Mouse (Mus musculus) lung, embryonic 16.5 days (tissue): ENCODE data around the gene Pitpnm2. TPM values are rescaled to one million over a fixed set of nuclear protein-coding genes. Genes with fewer than 3 reads are reported as not detected.

ENCODE experiments used
- ATAC-seq: fragments of 200-750 bp; cut with Nextera tagmentation; 2 replicates; pipeline ENCODE4 v1.8.0; 2017; ENCODE audit warnings: low read depth, mild to moderate bottlenecking, moderate library complexity
- H3K27ac ChIP-seq: fragments of 300-500 bp; sonication (generic); 2 replicates; pipeline ENCODE4 v1.5.1; 2014; ENCODE audit warnings: mild to moderate bottlenecking, control low read depth, low read length
- H3K27me3 ChIP-seq: fragments of 300-500 bp; sonication (generic); 2 replicates; pipeline ENCODE4 v1.6.1; 2014; ENCODE audit warnings: low read depth, low read length, mixed read lengths; ENCODE audit not compliant: control insufficient read depth, insufficient read depth
- H3K36me3 ChIP-seq: fragments of 300-500 bp; sonication (generic); 2 replicates; pipeline ENCODE4 v1.6.1; 2014; ENCODE audit warnings: low read length; ENCODE audit not compliant: control insufficient read depth, insufficient read depth
- H3K4me1 ChIP-seq: fragments of 300-500 bp; sonication (generic); replicated peaks from 2 replicates; pipeline ENCODE4 v1.6.1; 2014; ENCODE audit warnings: low read length, mixed read lengths; ENCODE audit not compliant: control insufficient read depth, insufficient read depth
- H3K4me2 ChIP-seq: fragments of 300-500 bp; sonication (generic); 2 replicates; pipeline ENCODE4 v1.6.1; 2014; ENCODE audit warnings: low read depth, low read length, control low read depth
- H3K4me3 ChIP-seq: fragments of 300-500 bp; sonication (generic); 2 replicates; pipeline ENCODE4 v1.5.1; 2014; ENCODE audit warnings: mild to moderate bottlenecking, low read length, control low read depth
- H3K9ac ChIP-seq: fragments of 300-500 bp; sonication (generic); 2 replicates; pipeline ENCODE4 v1.6.1; 2014; ENCODE audit warnings: low read length, control low read depth
- H3K9me3 ChIP-seq: fragments of 300-500 bp; sonication (generic); 2 replicates; pipeline ENCODE4 v1.6.1; 2016; ENCODE audit warnings: low read length; ENCODE audit not compliant: control insufficient read depth
- WGBS: fragments of 180-500 bp; shearing (Covaris S2); extraction: QIAGEN DNeasy Blood & Tissue Kit; methylation state at CpG from one replicate; pipeline ENCODE4 v1.1.7; 2014; 5-methylcytosine and 5-hydroxymethylcytosine counted together
- polyA plus RNA-seq: library from polyadenylated mRNA; unstranded; fragments of >200 nt; fragmentation: Nextera tagmentation; extraction: Ambion mirVana; gene quantifications from 2 replicates; pipeline ENCODE4 v1.2.1, GENCODE M21; 2015

The Pitpnm2 gene
- polyA plus RNA-seq, 1 experiment from 2014 or later: 6.6 TPM

DNA sequence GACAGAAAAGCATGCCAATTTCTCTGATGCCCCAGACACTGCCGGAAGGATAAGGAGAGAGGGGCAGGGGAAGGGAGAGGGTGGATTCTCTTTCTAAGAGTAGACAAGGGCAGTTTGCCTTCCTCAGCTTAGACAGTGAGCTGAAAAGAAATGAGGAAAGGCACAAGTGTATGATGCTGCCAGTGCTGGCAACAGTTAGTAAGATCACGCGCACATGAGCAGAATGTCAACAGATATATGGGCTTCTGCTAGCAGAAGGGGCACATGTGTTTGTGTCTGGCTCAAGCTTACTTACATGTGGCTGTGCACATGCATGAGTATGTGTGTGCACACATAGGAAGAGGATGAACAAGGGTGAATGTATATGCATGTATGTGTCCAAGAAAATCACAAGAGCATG is 65.4 kb downstream of the Pitpnm2 start:
- H3K27me3 ChIP-seq: no peaks in the 10 kb centered on the region
- H3K9ac ChIP-seq: no peak overlapping the region
- WGBS: 70% methylated on average over 3 of the region's 3 CpGs
- no peaks in the 10 kb centered on the region for H3K36me3 ChIP-seq
- no peaks in the 10 kb centered on the region for H3K9me3 ChIP-seq
- no peak overlapping the region for H3K4me3 ChIP-seq
- no peak overlapping the region for H3K27ac ChIP-seq
- no peak overlapping the region for H3K4me2 ChIP-seq
- ATAC-seq: no peak
- peaks cover 19% of the 10 kb centered on the region for H3K4me1 ChIP-seq

DNA sequence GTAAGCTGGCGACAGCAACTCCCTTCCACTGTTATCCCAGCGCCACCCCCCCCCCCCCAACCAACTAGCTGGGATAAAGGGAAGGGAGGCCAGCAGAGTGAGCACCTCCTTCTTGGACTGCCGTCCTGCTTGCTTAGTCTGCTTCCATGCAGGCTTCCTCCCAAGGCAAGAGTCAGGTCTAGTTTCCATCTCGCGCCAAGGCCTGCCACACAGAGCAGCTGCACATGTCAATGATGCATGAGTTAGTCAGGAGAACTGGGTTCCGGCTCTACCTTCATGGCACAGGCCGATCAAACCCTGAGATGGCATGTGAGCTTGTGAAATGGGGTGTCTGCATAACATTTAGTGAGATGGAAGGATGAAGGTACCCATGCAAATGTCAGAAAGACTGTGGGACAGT is 66.9 kb downstream of the Pitpnm2 start:
- Histone ChIP-seq H3K9ac (no peak overlapping the region), H3K27me3 (no peaks in the 10 kb centered on the region), H3K27ac (no peak overlapping the region), H3K4me3 (no peak overlapping the region), H3K4me1 (peaks cover 16% of the 10 kb centered on the region), H3K9me3 (no peaks in the 10 kb centered on the region), H3K36me3 (no peaks in the 10 kb centered on the region), H3K4me2 (no peak overlapping the region)
- WGBS: 87% methylated on average over 7 of the region's 7 CpGs
- ATAC-seq: no peak

DNA sequence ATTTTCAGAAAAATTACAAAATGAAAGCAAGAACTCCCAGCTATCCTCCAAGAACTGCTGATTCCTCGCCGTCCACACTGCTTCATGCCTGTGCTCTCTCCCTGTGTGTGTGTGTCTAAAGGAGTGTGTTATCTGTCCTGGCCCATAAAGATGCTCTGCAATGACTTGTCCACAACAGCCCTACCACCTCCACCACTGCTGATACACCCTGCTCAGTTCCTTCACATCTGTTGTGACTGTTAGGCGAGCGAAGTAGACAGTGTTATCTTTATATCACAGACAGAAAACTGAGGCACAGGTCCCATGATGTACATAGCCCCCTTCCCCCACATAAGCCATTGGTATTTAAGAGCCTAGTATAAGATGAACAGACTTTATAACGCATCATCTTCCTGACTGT is 67.5 kb downstream of the Pitpnm2 start:
- Histone ChIP-seq H3K27ac (no peak overlapping the region), H3K4me2 (no peak overlapping the region), H3K9me3 (no peaks in the 10 kb centered on the region), H3K36me3 (no peaks in the 10 kb centered on the region), H3K4me1 (peaks cover 11% of the 10 kb centered on the region), H3K4me3 (no peak overlapping the region), H3K27me3 (no peaks in the 10 kb centered on the region), H3K9ac (no peak overlapping the region)
- no peak for ATAC-seq
- 88% methylated on average over 5 of the region's 5 CpGs for WGBS

DNA sequence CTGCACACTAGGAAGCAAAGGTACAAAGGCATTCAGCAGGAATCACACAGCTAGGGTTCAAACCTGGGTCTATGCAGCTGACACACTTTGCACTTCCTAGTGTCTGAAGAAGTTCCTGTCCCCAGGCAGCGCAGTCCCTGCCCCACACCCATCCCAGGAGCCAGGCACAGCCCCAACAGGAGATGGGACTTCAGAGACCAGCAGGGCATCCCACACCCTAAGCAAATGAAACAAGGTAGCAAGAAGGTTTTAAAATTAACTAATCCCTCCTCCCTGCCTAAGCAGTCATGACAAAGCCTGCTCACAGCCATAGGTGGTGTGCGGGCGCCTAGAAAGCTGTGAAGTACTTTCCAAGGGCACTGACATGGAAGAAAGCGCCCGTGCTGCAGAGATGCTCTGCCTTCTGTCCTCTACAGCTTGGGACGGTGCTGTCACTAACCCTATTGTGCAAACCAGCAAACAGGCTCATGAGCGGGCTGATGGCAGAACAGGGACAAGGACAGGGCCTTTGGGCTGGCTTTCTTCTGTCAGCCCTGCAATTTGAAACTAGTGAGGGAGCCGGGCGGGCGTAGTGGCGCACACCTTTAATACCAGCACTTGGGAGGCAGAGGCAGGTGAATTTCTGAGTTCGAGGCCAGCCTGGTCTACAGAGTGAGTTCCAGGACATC is 68.9 kb downstream of the Pitpnm2 start:
- no peak overlapping the region for H3K9ac ChIP-seq
- H3K27ac ChIP-seq: no peak overlapping the region
- no peak overlapping the region for H3K4me2 ChIP-seq

DNA sequence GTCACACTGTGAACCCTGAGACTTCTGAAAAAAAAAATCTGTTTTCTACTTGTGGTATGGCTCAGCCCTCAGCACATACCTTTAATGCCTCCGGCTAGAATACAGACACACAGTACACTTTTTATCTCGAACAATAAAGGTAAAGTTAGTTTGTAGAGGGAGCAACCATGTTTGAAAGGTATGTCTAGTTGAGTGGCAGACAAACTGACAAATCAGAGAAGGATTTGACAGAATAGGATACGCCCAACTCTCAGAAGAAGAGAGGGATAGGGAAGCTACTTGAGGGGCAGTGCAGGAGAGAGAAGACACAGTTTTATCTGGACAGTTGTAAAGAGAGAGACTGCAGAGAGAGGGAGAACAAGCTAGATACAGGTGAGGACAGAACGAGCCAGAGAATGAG is 70.1 kb downstream of the Pitpnm2 start:
- no peak overlapping the region for H3K4me3 ChIP-seq
- ATAC-seq: no peak
- no peaks in the 10 kb centered on the region for H3K27me3 ChIP-seq
- H3K4me2 ChIP-seq: no peak overlapping the region
- H3K9ac ChIP-seq: no peak overlapping the region
- H3K4me1 ChIP-seq: no peaks in the 10 kb centered on the region; the same call in 1 of the 2 replicates
- 78% methylated on average over 4 of the region's 4 CpGs for WGBS
- no peak overlapping the region for H3K27ac ChIP-seq
- H3K36me3 ChIP-seq: no peaks in the 10 kb centered on the region
- no peaks in the 10 kb centered on the region for H3K9me3 ChIP-seq

More for the DNA sequence above, 68.9 kb downstream of the Pitpnm2 start:
- Histone ChIP-seq H3K27me3 (no peaks in the 10 kb centered on the region), H3K4me3 (no peak overlapping the region), H3K36me3 (no peaks in the 10 kb centered on the region), H3K4me1 (peaks cover 4% of the 10 kb centered on the region; the same call in 1 of the 2 replicates), H3K9me3 (no peaks in the 10 kb centered on the region)
- no peak for ATAC-seq
- WGBS: 65% methylated on average over 12 of the region's 12 CpGs

DNA sequence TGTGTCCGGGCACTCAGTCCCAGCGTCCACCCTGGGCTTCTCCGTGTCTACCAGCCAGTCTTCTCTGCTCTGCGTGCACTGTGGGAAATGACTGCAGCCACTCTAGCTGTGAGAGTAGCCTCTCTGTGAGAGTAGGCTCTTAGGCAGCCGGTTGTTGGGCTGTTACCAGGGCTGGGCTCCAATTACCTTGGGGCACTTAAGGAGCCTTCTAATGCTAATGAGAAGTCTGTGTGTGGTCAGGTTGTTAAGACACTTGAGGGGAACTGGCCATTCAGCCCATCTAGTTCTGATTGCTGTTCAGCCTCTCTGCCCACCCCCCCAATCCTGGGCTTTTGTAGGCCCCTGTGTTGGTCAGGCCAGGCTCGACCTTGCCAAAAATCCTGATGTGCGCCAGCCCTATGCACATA is 72.8 kb downstream of the Pitpnm2 start:
- peaks cover 19% of the 10 kb centered on the region for H3K4me1 ChIP-seq
- H3K9ac ChIP-seq: no peak overlapping the region
- no peaks in the 10 kb centered on the region for H3K36me3 ChIP-seq
- H3K27ac ChIP-seq: peak overlapping the region; percentile 24; the same call in 1 of the 2 replicates
- no peaks in the 10 kb centered on the region for H3K27me3 ChIP-seq
- H3K4me2 ChIP-seq: no peak overlapping the region
- no peaks in the 10 kb centered on the region for H3K9me3 ChIP-seq
- WGBS: 42% methylated on average over 7 of the region's 7 CpGs
- H3K4me3 ChIP-seq: no peak overlapping the region
- peak; percentile 64 for ATAC-seq

DNA sequence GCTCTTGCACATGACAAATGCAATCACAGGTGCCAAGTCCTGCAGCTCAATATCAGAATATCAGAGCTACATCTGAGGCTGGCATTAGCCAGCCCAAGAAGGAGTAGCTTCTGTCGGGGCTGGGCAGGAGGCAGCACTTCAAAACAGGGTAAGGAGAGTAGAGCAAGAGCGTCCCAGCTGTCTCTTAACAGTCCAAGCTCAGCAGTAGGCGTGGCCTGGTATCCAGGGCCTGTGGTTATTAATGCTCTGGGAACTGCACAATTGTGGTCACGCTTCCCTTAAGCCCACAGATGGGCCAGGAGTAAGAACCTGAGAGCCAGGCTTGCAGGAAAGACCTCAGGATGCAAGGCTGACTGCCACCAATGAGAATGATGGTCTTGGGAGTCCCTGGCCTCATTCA is 74.4 kb downstream of the Pitpnm2 start:
- peaks cover 19% of the 10 kb centered on the region for H3K4me1 ChIP-seq
- no peak overlapping the region for H3K4me2 ChIP-seq
- no peak overlapping the region for H3K9ac ChIP-seq
- no peaks in the 10 kb centered on the region for H3K36me3 ChIP-seq
- H3K27ac ChIP-seq: no peak overlapping the region
- no peaks in the 10 kb centered on the region for H3K9me3 ChIP-seq
- H3K4me3 ChIP-seq: no peak overlapping the region
- no peaks in the 10 kb centered on the region for H3K27me3 ChIP-seq
- no peak for ATAC-seq
- WGBS: 49% methylated on average over 4 of the region's 4 CpGs

DNA sequence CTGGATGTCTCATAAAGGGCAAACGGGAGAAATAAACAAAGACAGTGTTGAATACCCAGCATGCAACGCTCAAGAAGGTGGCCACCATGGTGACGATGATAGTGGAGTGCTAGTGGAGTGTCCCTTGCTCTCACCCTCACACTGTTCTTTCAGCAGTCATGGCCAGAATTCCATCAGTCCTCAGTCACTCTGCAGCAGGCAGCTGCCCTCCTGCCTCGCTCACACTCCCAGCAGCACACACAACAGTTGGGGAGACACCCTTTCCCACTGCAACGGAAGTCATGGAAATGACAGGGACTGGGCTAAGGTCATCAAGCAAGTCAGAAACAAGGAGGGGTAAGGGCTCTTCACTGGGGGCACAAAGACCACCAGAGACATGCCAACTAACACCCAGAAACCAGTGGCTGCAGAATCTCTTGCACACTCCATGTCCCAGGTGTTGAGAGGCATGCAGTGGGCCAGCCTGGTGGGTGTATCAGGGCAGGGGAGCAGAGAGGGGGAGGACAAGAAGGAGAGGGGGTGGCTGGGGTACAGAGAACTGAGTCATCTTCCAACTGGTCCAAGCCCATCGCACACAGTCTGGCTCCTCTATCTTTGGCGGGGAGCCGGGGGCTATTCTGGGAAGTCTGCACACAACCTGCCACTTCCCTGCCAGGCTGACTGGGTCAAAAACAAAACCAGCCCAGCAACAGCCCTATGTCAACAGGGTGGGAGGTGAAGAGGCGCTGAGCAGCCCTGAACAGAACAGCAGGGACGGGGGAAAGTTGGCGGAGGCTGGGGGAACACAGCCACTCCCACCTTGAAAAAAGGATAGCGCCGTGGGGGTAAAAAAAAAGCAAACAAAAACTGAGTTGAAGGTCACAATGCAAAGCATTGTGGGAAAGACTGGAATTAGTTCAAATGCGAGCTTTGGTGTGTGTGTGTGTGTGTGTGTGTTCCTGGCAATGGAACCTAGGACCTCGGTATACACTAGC is 76.3 kb downstream of the Pitpnm2 start:
- Histone ChIP-seq H3K9me3 (no peaks in the 10 kb centered on the region), H3K36me3 (no peaks in the 10 kb centered on the region), H3K4me3 (no peak overlapping the region), H3K4me1 (peaks cover 19% of the 10 kb centered on the region), H3K27me3 (no peaks in the 10 kb centered on the region), H3K9ac (no peak overlapping the region), H3K27ac (peak overlapping the region; percentile 53), H3K4me2 (0 out of 2 replicates have a peak overlapping the region, but pooled peaks have one; percentile 5)
- peak; percentile 74 for ATAC-seq
- WGBS: 47% methylated on average over 15 of the region's 15 CpGs

DNA sequence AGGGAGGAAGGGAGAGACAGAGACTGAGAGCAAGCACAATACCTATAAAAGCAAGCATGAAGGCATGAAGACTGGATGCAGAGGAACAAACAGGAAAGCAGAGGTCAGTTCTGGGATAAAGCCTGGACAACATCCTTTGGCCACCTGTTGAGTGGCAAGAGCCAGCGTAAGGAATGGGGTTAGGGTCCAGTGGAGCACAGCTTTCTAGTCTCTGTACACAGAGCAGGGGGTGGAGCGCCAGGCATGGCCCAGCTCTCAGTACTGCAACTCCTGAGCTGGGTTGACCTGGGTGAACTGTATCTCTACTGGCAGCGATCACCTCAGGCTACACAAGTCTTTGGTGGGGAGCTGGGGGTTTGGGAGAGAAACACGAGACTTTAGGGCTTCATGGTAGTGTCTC is 77.3 kb downstream of the Pitpnm2 start:
- H3K36me3 ChIP-seq: no peaks in the 10 kb centered on the region

More for the DNA sequence above, 77.3 kb downstream of the Pitpnm2 start:
- H3K4me2 ChIP-seq: no peak overlapping the region
- no peak overlapping the region for H3K27ac ChIP-seq
- H3K27me3 ChIP-seq: no peaks in the 10 kb centered on the region
- H3K4me3 ChIP-seq: no peak overlapping the region
- no peak overlapping the region for H3K9ac ChIP-seq
- no peaks in the 10 kb centered on the region for H3K9me3 ChIP-seq
- WGBS: 82% methylated on average over 4 of the region's 4 CpGs
- no peak for ATAC-seq
- H3K4me1 ChIP-seq: peaks cover 27% of the 10 kb centered on the region
